Mouse (Mus musculus) hindbrain, embryonic 16.5 days (tissue): ENCODE measurements at regions not wholly inside any gene's neighbourhood (a gene's known extent, or its start where the extent isn't known, plus 50 kb on each side); places are given as distances from the start of the nearest gene placed in this dataset.
"Not testable (repeated sequence)": the region's sequence is repeated elsewhere in the genome, so short reads cannot be mapped to it uniquely, and the experiment has no call there.

Experiments used
- ATAC-seq: fragments of 200-750 bp; cut with Nextera tagmentation; 2 replicates; pipeline ENCODE4 v1.8.0; 2017; ENCODE audit warnings: moderate TSS enrichment, moderate library complexity
- H3K27ac ChIP-seq: fragments of 300-500 bp; sonication (generic); 2 replicates; pipeline ENCODE4 v1.5.1; 2014; ENCODE audit warnings: low read depth, mild to moderate bottlenecking, control low read depth, low read length, moderate library complexity
- H3K27me3 ChIP-seq: fragments of 300-500 bp; sonication (generic); replicated peaks from 2 replicates; pipeline ENCODE4 v1.6.1; 2014; ENCODE audit warnings: low read length; ENCODE audit not compliant: control insufficient read depth, insufficient read depth
- H3K36me3 ChIP-seq: fragments of 300-500 bp; sonication (generic); 2 replicates; pipeline ENCODE4 v1.6.1; 2014; ENCODE audit warnings: mild to moderate bottlenecking, low read length, moderate library complexity, mixed read lengths; ENCODE audit not compliant: control insufficient read depth, insufficient read depth
- H3K4me1 ChIP-seq: fragments of 300-500 bp; sonication (generic); 2 replicates; pipeline ENCODE4 v1.6.1; 2014; ENCODE audit warnings: low read depth, low read length; ENCODE audit not compliant: control insufficient read depth, insufficient read depth
- H3K4me2 ChIP-seq: fragments of 300-500 bp; sonication (generic); 2 replicates; pipeline ENCODE4 v1.6.1; 2014; ENCODE audit warnings: mild to moderate bottlenecking, low read length, control low read depth, moderate library complexity
- H3K4me3 ChIP-seq: fragments of 300-500 bp; sonication (generic); 2 replicates; pipeline ENCODE4 v1.5.1; 2014; ENCODE audit warnings: mild to moderate bottlenecking, low read length, control low read depth, moderate library complexity
- H3K9ac ChIP-seq: fragments of 300-500 bp; sonication (generic); 2 replicates; pipeline ENCODE4 v1.6.1; 2014; ENCODE audit warnings: low read depth, mild to moderate bottlenecking, control low read depth, low read length, moderate library complexity
- H3K9me3 ChIP-seq: fragments of 300-500 bp; sonication (generic); 2 replicates; pipeline ENCODE4 v1.6.1; 2014; ENCODE audit warnings: mild to moderate bottlenecking, low read length, moderate library complexity; ENCODE audit not compliant: control insufficient read depth
- WGBS: fragments of 180-500 bp; shearing (Covaris S2); extraction: QIAGEN DNeasy Blood & Tissue Kit; methylation state at CpG from one replicate; pipeline ENCODE4 v1.1.7; 2014; 5-methylcytosine and 5-hydroxymethylcytosine counted together

DNA sequence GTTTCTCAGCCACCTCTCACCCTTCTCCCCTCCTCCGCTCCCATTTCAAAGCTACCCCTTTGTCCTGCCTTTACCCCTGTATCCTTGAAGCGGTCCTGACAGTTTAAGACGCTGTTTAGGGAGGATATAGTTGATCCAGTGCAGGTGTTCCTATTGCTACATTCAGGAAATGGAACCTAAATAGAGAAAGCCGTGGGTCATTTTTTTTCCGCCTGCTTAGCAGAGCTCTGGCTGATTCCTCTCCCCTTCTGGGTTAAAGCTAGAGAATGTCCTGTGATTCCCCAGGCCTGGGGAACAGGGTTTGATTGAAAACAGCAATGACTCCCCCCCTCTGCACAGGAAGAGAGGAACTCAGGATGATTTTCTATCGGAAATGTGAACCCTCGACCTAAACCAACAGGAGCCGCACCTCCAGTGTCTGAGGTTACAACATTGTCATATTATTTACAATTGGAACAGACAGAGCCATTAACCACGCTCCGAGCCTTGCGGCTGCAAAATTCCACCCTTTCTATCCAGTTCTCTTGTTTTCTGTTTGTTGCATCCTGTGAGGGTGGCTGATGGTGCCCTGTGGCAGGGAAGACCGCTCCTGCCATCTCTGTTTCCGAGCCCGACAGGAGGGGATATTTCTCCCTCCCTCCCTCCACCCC lies 127.5 kb downstream of the Gm11077 start:
- Histone ChIP-seq H3K27me3 (no peaks in the 10 kb centered on the region), H3K36me3 (no peaks in the 10 kb centered on the region), H3K4me1 (peaks cover 8% of the 10 kb centered on the region), H3K27ac (no peak overlapping the region), H3K9ac (peak overlapping the region; percentile 1; the same call in 1 of the 2 replicates), H3K4me3 (peak overlapping the region; percentile 28), H3K9me3 (no peaks in the 10 kb centered on the region), H3K4me2 (peak overlapping the region; percentile 60)
- 18% methylated on average over 14 of the region's 14 CpGs for WGBS
- ATAC-seq: peak; percentile 64

- peak; percentile 52 for ATAC-seq
- 24% methylated on average over 18 of the region's 18 CpGs for WGBS
- Histone ChIP-seq H3K4me1 (peaks cover 8% of the 10 kb centered on the region), H3K4me3 (peak overlapping the region; percentile 28), H3K27ac (no peak overlapping the region), H3K4me2 (peak overlapping the region; percentile 60), H3K27me3 (no peaks in the 10 kb centered on the region), H3K9ac (peak overlapping the region; percentile 1; the same call in 1 of the 2 replicates), H3K9me3 (no peaks in the 10 kb centered on the region), H3K36me3 (no peaks in the 10 kb centered on the region)
Measured at GRCm38 (mm10) chr6:140857118-140857746, 128.1 kb downstream of the Gm11077 start.

DNA sequence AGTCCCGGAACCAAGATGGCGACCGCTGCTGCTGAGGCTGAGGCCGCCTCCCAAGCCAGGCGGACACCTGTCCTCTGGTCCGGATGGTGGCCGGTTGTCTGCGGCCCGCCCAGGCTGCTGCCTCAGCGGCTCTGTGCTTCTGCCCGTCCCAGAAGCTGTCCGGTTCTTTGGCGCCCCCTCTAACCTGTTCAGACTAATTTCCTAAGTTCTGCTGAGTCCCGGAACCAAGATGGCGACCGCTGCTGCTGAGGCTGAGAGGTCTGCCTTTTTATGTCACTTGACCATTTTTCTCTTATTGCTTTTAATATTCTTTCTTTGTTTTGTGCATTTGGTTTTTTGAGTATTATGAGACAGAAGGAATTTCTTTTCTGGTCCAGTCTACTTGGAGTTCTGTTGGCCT lies 140.4 kb downstream of the Gm11077 start:
- not testable (repeated sequence) for H3K27me3 ChIP-seq, H3K4me3 ChIP-seq, ATAC-seq, H3K36me3 ChIP-seq, H3K4me1 ChIP-seq, H3K27ac ChIP-seq, H3K9ac ChIP-seq, H3K4me2 ChIP-seq, H3K9me3 ChIP-seq
- 96% methylated on average over 7 of the region's 16 CpGs for whole genome bisulfite sequencing

GRCm38 (mm10) chr6:140874831-140875230 lies 145.7 kb downstream of the Gm11077 start:
- Histone ChIP-seq H3K27me3 (no peaks in the 10 kb centered on the region), H3K4me3 (no peak overlapping the region), H3K9ac (no peak overlapping the region), H3K27ac (no peak overlapping the region), H3K9me3 (no peaks in the 10 kb centered on the region), H3K4me1 (no peaks in the 10 kb centered on the region), H3K4me2 (no peak overlapping the region), H3K36me3 (no peaks in the 10 kb centered on the region)
- no peak for ATAC-seq
- WGBS: 84% methylated on average over 3 of the region's 3 CpGs

DNA sequence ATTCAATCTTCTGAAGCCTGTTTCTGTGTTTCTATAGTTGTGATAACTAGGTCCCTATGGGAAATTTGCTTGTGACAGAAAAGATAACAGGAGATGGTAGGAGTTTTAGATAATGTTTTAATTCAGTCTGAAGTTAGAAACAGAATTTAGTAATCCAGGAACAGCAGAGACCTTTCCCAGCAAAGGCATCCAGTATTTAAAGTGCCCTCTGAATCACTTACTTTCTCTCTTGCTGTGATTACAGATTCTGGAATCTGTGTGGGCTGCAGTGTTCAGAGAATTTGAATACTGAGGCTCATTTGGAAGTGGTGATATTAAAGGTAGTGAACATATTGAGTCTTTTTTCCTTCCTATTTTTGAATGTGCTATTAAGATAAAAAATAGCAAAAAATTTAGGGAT lies 154.6 kb downstream of the Gm11077 start:
- no peaks in the 10 kb centered on the region for H3K4me1 ChIP-seq
- H3K27me3 ChIP-seq: no peaks in the 10 kb centered on the region
- ATAC-seq: no peak
- no peak overlapping the region for H3K27ac ChIP-seq
- H3K4me2 ChIP-seq: no peak overlapping the region
- H3K4me3 ChIP-seq: no peak overlapping the region
- H3K9ac ChIP-seq: no peak overlapping the region
- no peaks in the 10 kb centered on the region for H3K9me3 ChIP-seq
- no peaks in the 10 kb centered on the region for H3K36me3 ChIP-seq

- H3K9me3 ChIP-seq: no peaks in the 10 kb centered on the region
- no peak overlapping the region for H3K27ac ChIP-seq
- WGBS: 51% methylated on average over 11 of the region's 11 CpGs
- no peaks in the 10 kb centered on the region for H3K27me3 ChIP-seq
- no peaks in the 10 kb centered on the region for H3K36me3 ChIP-seq
- H3K4me1 ChIP-seq: no peaks in the 10 kb centered on the region
- no peak overlapping the region for H3K9ac ChIP-seq
- peak overlapping the region; percentile 22; the same call in 1 of the 2 replicates for H3K4me2 ChIP-seq
- peak; percentile 84 for ATAC-seq
- H3K4me3 ChIP-seq: no peak overlapping the region
Measured at GRCm38 (mm10) chr6:140888610-140889009, 159.5 kb downstream of the Gm11077 start.

DNA sequence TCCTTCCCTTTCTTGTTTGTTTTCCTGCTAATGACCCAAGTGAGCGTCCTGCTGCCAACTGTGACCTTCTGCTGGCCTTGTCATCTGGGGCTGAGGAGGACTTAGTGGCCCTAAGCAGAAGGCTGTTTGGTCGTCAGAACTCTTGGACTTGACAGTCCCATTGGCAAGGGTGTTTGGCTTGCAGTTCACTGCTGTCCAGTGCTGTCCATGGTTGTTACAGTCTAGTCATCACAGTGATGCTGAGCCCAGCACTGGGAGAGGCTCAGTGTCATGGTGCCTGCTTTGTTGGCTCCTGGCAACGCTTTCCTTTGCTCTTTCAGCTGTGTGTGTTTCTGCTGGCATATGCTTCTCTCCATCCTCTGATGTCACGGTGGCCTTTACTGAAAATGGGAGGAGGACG lies 161.0 kb downstream of the Gm11077 start:
- H3K36me3 ChIP-seq: no peaks in the 10 kb centered on the region
- H3K27me3 ChIP-seq: no peaks in the 10 kb centered on the region
- no peaks in the 10 kb centered on the region; the same call in 1 of the 2 replicates for H3K4me1 ChIP-seq
- H3K9me3 ChIP-seq: no peaks in the 10 kb centered on the region
- H3K4me3 ChIP-seq: no peak overlapping the region
- ATAC-seq: 0 out of 2 replicates have a peak, but pooled peaks have one; percentile 31
- 62% methylated on average over 5 of the region's 5 CpGs for whole genome bisulfite sequencing
- no peak overlapping the region for H3K27ac ChIP-seq
- H3K9ac ChIP-seq: no peak overlapping the region
- H3K4me2 ChIP-seq: no peak overlapping the region

- no peak overlapping the region for H3K4me3 ChIP-seq
- H3K36me3 ChIP-seq: no peaks in the 10 kb centered on the region
- no peak overlapping the region for H3K9ac ChIP-seq
- H3K27me3 ChIP-seq: no peaks in the 10 kb centered on the region
- H3K4me1 ChIP-seq: no peaks in the 10 kb centered on the region; the same call in 1 of the 2 replicates
- no peak for ATAC-seq
- WGBS: 71% methylated on average over 2 of the region's 2 CpGs
- H3K4me2 ChIP-seq: no peak overlapping the region
- H3K27ac ChIP-seq: no peak overlapping the region
- no peaks in the 10 kb centered on the region for H3K9me3 ChIP-seq
Measured at GRCm38 (mm10) chr6:140890591-140890990, 161.5 kb downstream of the Gm11077 start.

- 39% methylated on average over 11 of the region's 11 CpGs for WGBS
- Histone ChIP-seq H3K36me3 (no peaks in the 10 kb centered on the region), H3K27ac (no peak overlapping the region), H3K9ac (no peak overlapping the region), H3K4me2 (no peak overlapping the region), H3K4me1 (no peaks in the 10 kb centered on the region; the same call in 1 of the 2 replicates), H3K9me3 (no peaks in the 10 kb centered on the region), H3K4me3 (no peak overlapping the region), H3K27me3 (no peaks in the 10 kb centered on the region)
- ATAC-seq: no peak
Measured at GRCm38 (mm10) chr6:140894467-140894866, 165.4 kb downstream of the Gm11077 start.
